Mouse (Mus musculus) MEL (cell line): ENCODE data around the gene Cdc42bpa. TPM values are rescaled to one million over a fixed set of nuclear protein-coding genes. Genes with fewer than 3 reads are reported as not detected.

ENCODE experiments used
- DNase-seq: peaks from one replicate; pipeline ENCODE4 v3.0.0; 2011; ENCODE audit warnings: low read depth, low spot score
- H3K27ac ChIP-seq: 2 replicates; pipeline ENCODE4 v1.5.1; 2012; ENCODE audit warnings: low read depth, mild to moderate bottlenecking, control low read depth, low read length, moderate library complexity; ENCODE audit not compliant: control insufficient read depth
- H3K27me3 ChIP-seq, 2 experiments: fragments of 150-350 bp in 1 of 2; sonication (generic) in 1 of 2; 2 replicates each; pipeline ENCODE4 v1.6.1; 2012; ENCODE audit warnings: low read length in 2 of 2, mild to moderate bottlenecking in 2 of 2, improper control_type of control experiment in 1 of 2, moderate library complexity in 1 of 2; ENCODE audit not compliant: insufficient read depth in 2 of 2, control insufficient read depth in 1 of 2
- H3K36me3 ChIP-seq, 2 experiments: 2 replicates each; pipeline ENCODE4 v1.6.1; 2012 to 2014; ENCODE audit warnings: low read length in 2 of 2, improper control_type of control experiment in 1 of 2, inconsistent platforms in 1 of 2, mild to moderate bottlenecking in 1 of 2; ENCODE audit not compliant: insufficient read depth in 2 of 2, control insufficient read depth in 1 of 2
- H3K4me1 ChIP-seq, 2 experiments: fragments of 150-350 bp in 1 of 2; sonication (generic) in 1 of 2; 2 replicates each; pipeline ENCODE4 v1.6.1; 2012; ENCODE audit warnings: low read length in 2 of 2, improper control_type of control experiment in 1 of 2, mild to moderate bottlenecking in 1 of 2; ENCODE audit not compliant: insufficient read depth in 2 of 2, control insufficient read depth in 1 of 2
- H3K4me3 ChIP-seq, 2 experiments: fragments of 150-350 bp in 1 of 2; sonication (generic) in 1 of 2; 2 replicates each; pipeline ENCODE4 v1.5.1; 2012; ENCODE audit warnings: low read depth in 2 of 2, low read length in 2 of 2, mild to moderate bottlenecking in 2 of 2, moderate library complexity in 2 of 2, control low read depth in 1 of 2, improper control_type of control experiment in 1 of 2; ENCODE audit not compliant: control insufficient read depth in 1 of 2, insufficient read depth in 1 of 2
- H3K79me2 ChIP-seq: 2 replicates; pipeline ENCODE4 v1.6.1; 2012; ENCODE audit warnings: mild to moderate bottlenecking, low read length, moderate library complexity; ENCODE audit not compliant: control insufficient read depth, poor library complexity, insufficient read depth
- H3K9ac ChIP-seq: 2 replicates; pipeline ENCODE4 v1.6.1; 2012; ENCODE audit warnings: low read depth, mild to moderate bottlenecking, control low read depth, low read length, moderate library complexity; ENCODE audit not compliant: control insufficient read depth, poor library complexity, severe bottlenecking
- H3K9me3 ChIP-seq: fragments of 150-350 bp; sonication (generic); replicated peaks from 2 replicates; pipeline ENCODE4 v1.6.1; 2012; ENCODE audit warnings: mild to moderate bottlenecking, low read length, improper control_type of control experiment, moderate library complexity; ENCODE audit not compliant: insufficient read depth
- CHD2 ChIP-seq: IDR thresholded peaks from 2 replicates; pipeline ENCODE4 v1.6.1; 2011; ENCODE audit warnings: low read length, improper control_type of control experiment
- CTCF ChIP-seq, 3 experiments: IDR thresholded peaks in 2 of 3; conservative IDR thresholded peaks in 1 of 3; 2 replicates each; pipeline ENCODE4 v1.5.1; 2011 to 2012; ENCODE audit warnings: low read length in 3 of 3, low read depth in 2 of 3, mild to moderate bottlenecking in 2 of 3, improper control_type of control experiment in 1 of 3, inconsistent platforms in 1 of 3, mixed read lengths in 1 of 3, moderate library complexity in 1 of 3; ENCODE audit not compliant: control insufficient read depth in 1 of 3, insufficient read depth in 1 of 3, poor library complexity in 1 of 3, severe bottlenecking in 1 of 3
- E2F4 ChIP-seq: IDR thresholded peaks from 2 replicates; pipeline ENCODE4 v1.6.1; 2011; ENCODE audit warnings: low read depth, low read length, improper control_type of control experiment, borderline replicate concordance
- GABPA ChIP-seq: IDR thresholded peaks from 2 replicates; pipeline ENCODE4 v1.6.1; 2012; ENCODE audit warnings: low read depth, mild to moderate bottlenecking, inconsistent platforms, low read length, improper control_type of control experiment, moderate library complexity
- GATA1 ChIP-seq: IDR thresholded peaks from 2 replicates; pipeline ENCODE4 v1.6.1; 2011; ENCODE audit warnings: low read depth, low read length, improper control_type of control experiment
- HCFC1 ChIP-seq: IDR thresholded peaks from 2 replicates; pipeline ENCODE4 v1.6.1; 2012; ENCODE audit warnings: low read depth, mild to moderate bottlenecking, inconsistent platforms, low read length, improper control_type of control experiment, moderate library complexity
- KAT2A ChIP-seq: conservative IDR thresholded peaks from 2 replicates; pipeline ENCODE4 v1.6.1; 2012; ENCODE audit warnings: low read depth, low read length, improper control_type of control experiment, inconsistent platforms
- MAX ChIP-seq: IDR thresholded peaks from 2 replicates; pipeline ENCODE4 v1.6.1; 2011; ENCODE audit warnings: low read length, improper control_type of control experiment
- MAZ ChIP-seq: IDR thresholded peaks from 2 replicates; pipeline ENCODE4 v1.6.1; 2012; ENCODE audit warnings: low read depth, mild to moderate bottlenecking, inconsistent platforms, low read length, improper control_type of control experiment
- MEF2A ChIP-seq: IDR thresholded peaks from 2 replicates; pipeline ENCODE4 v1.6.1; 2014; ENCODE audit warnings: low read depth, mild to moderate bottlenecking, inconsistent platforms, low read length, improper control_type of control experiment; ENCODE audit not compliant: poor library complexity, insufficient replicate concordance, severe bottlenecking; ENCODE audit errors: extremely low read depth
- MYB ChIP-seq: IDR thresholded peaks from 2 replicates; pipeline ENCODE4 v1.6.1; 2011; ENCODE audit warnings: mild to moderate bottlenecking, low read depth, low read length, improper control_type of control experiment
- NELFE ChIP-seq: IDR thresholded peaks from 2 replicates; pipeline ENCODE4 v1.6.1; 2011; ENCODE audit warnings: low read depth, low read length, improper control_type of control experiment
- POLR2A ChIP-seq, 2 experiments: IDR thresholded peaks; 2 replicates each; pipeline ENCODE4 v1.6.1; 2011 to 2012; ENCODE audit warnings: low read length in 2 of 2, mild to moderate bottlenecking in 2 of 2, control low read depth in 1 of 2, improper control_type of control experiment in 1 of 2, low read depth in 1 of 2, moderate library complexity in 1 of 2; ENCODE audit not compliant: control insufficient read depth in 1 of 2, insufficient read depth in 1 of 2, poor library complexity in 1 of 2
- POLR2AphosphoS2 ChIP-seq: IDR thresholded peaks from 2 replicates; pipeline ENCODE4 v1.6.1; 2011; ENCODE audit warnings: low read length, improper control_type of control experiment
- SIN3A ChIP-seq: IDR thresholded peaks from 2 replicates; pipeline ENCODE4 v1.6.1; 2012; ENCODE audit warnings: low read length, improper control_type of control experiment, inconsistent platforms
- SMC3 ChIP-seq: IDR thresholded peaks from 2 replicates; pipeline ENCODE4 v1.6.1; 2011; ENCODE audit warnings: low read depth, low read length, improper control_type of control experiment
- UBTF ChIP-seq: IDR thresholded peaks from 2 replicates; pipeline ENCODE4 v1.6.1; 2012; ENCODE audit warnings: low read depth, mild to moderate bottlenecking, inconsistent platforms, low read length, improper control_type of control experiment, moderate library complexity, borderline replicate concordance; ENCODE audit not compliant: insufficient read depth
- USF2 ChIP-seq, 2 experiments: IDR thresholded peaks; 2 replicates each; pipeline ENCODE4 v1.6.1; 2011 to 2012; ENCODE audit warnings: improper control_type of control experiment in 2 of 2, low read length in 2 of 2, borderline replicate concordance in 1 of 2, inconsistent platforms in 1 of 2, low read depth in 1 of 2, mild to moderate bottlenecking in 1 of 2; ENCODE audit not compliant: insufficient read depth in 1 of 2
- ZC3H11A ChIP-seq: IDR thresholded peaks from 2 replicates; pipeline ENCODE4 v1.6.1; 2012; ENCODE audit warnings: low read depth, mild to moderate bottlenecking, inconsistent platforms, low read length, improper control_type of control experiment
- ZKSCAN1 ChIP-seq: IDR thresholded peaks from 2 replicates; pipeline ENCODE4 v1.6.1; 2012; ENCODE audit warnings: low read depth, mild to moderate bottlenecking, inconsistent platforms, low read length, improper control_type of control experiment, moderate library complexity
- polyA plus RNA-seq, 2 experiments: library from polyadenylated mRNA; stranded (reverse) in 1 of 2; unstranded in 1 of 2; fragments of >175 nt in 1 of 2; fragments of >200 nt in 1 of 2; gene quantifications; 2 replicates each; pipeline versions ENCODE4 v1.2.1 to v1.2.4; 2012; ENCODE audit warnings: low replicate concordance in 2 of 2, low read depth in 1 of 2; ENCODE audit not compliant: insufficient read length in 2 of 2, insufficient read depth in 1 of 2, missing spikeins in 1 of 2
- total RNA-seq: library from RNA; depleted of rRNA; stranded (reverse); fragments of 300-350 nt; gene quantifications from 2 replicates; pipeline ENCODE4 v1.2.3, GENCODE M21; 2012

Gene Cdc42bpa
- total and polyA plus RNA-seq, 3 experiments, result 7.7 to 14.6 TPM; not detected in 1

DNA sequence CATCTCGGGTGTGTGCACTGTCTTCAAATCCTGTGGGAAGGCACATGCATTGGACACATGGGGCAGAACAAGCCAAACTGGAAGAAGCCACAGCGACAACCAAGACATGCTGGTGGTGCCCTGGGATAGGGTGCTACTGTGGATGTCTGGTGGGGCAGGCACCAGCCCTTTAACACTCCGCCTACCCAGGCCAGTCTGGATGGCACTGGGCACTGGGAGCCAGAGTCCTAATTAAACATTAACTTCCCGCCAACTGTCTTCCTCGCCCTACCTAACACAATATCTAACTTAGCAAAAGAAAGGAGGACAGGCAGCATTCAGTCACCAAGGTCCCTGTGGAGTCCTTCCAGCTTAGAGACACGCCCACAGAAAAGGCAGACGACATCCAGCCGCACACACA, 215.4 kb downstream of the Cdc42bpa start:
- TF ChIP-seq CTCF (IDR thresholded peaks at IDR 0.05 in 2 of 3, conservative IDR thresholded peaks at IDR 0.05 in 1 of 3; ENCODE audit: control insufficient read depth in 1 of 3, insufficient read depth in 1 of 3, low read depth in 2 of 3, low read length in 3 of 3, poor library complexity in 1 of 3, severe bottlenecking in 1 of 3) (no peak), SIN3A (no peak), UBTF (no peak), KAT2A (no peak), ZC3H11A (no peak), MYB (no peak), MEF2A (no peak), NELFE (no peak), MAZ (no peak), ZKSCAN1 (no peak), E2F4 (no peak)
- H3K4me1 ChIP-seq, result no peaks in the 10 kb centered on the region; a peak in 2 of 4 replicates
- H3K27ac ChIP-seq, result no peak overlapping the region
- H3K9me3 ChIP-seq, result no peaks in the 10 kb centered on the region
- no peaks in the 10 kb centered on the region for H3K27me3 ChIP-seq
- H3K79me2 ChIP-seq, result no peaks in the 10 kb centered on the region
- no peak for DNase-seq
- H3K36me3 ChIP-seq, result no peaks in the 10 kb centered on the region
- no peak overlapping the region for H3K4me3 ChIP-seq
- no peak overlapping the region for H3K9ac ChIP-seq

- H3K9ac ChIP-seq, result no peak overlapping the region
- H3K27ac ChIP-seq, result no peak overlapping the region
- no peaks in the 10 kb centered on the region; a peak in 2 of 4 replicates for H3K4me1 ChIP-seq
- DNase-seq, result no peak
- TF ChIP-seq USF2 (IDR thresholded peaks at IDR 0.05; ENCODE audit: borderline replicate concordance in 1 of 2, insufficient read depth in 1 of 2, low read depth in 1 of 2, low read length in 2 of 2) (no peak), MAX (no peak), POLR2AphosphoS2 (no peak), MAZ (no peak), GATA1 (no peak), HCFC1 (no peak), CHD2 (no peak), POLR2A (IDR thresholded peaks at IDR 0.05; ENCODE audit: control insufficient read depth in 1 of 2, insufficient read depth in 1 of 2, low read depth in 1 of 2, low read length in 2 of 2, poor library complexity in 1 of 2) (no peak), GABPA (no peak), KAT2A (no peak), SMC3 (no peak), MEF2A (no peak)
- no peaks in the 10 kb centered on the region for H3K27me3 ChIP-seq
- H3K9me3 ChIP-seq, result no peaks in the 10 kb centered on the region
- H3K36me3 ChIP-seq, result no peaks in the 10 kb centered on the region
- no peak overlapping the region for H3K4me3 ChIP-seq
- no peaks in the 10 kb centered on the region for H3K79me2 ChIP-seq
These were observed 216.5 kb downstream of the Cdc42bpa start for GRCm38 (mm10) chr1:180176784-180177183.
